In genomic region chr12:101026946-101027345, GRCm38 (mm10) we compare ENCODE assay signal across 7 mouse cellular contexts. TPM values are rescaled to one million over a fixed set of nuclear protein-coding genes. Genes with fewer than 3 reads are reported as not detected.
DNase-seq lines count a peak whose midpoint lies in the region; ATAC-seq and TF ChIP-seq lines count a peak whose summit lies in the region.

No protein-coding gene starts in this region.

- H3K27ac ChIP-seq in cortical plate, adult 2 months (ENCODE audit: insufficient read depth, low read length): no peak overlapping the region
- no peak overlapping the region for H3K27ac ChIP-seq in heart, embryonic 16.5 days (ENCODE audit: low read length)
- H3K27ac ChIP-seq in limb, embryonic 15.5 days: no peak overlapping the region

- no peak for TF ChIP-seq CTCF in cortical plate, adult 2 months (IDR thresholded peaks at IDR 0.05; ENCODE audit: extremely low read depth, insufficient read depth, low read length)

- ATAC-seq in heart, embryonic 16.5 days (replicated peaks; ENCODE audit: extremely low read depth, insufficient read depth, low FRiP score): no peak
- no peak for ATAC-seq in limb, embryonic 15.5 days (ENCODE audit: insufficient number of reproducible peaks, low FRiP score, low TSS enrichment, low read depth)

- no peaks in the 10 kb centered on the region for H3K9me3 ChIP-seq in heart, embryonic 16.5 days (replicated peaks; ENCODE audit: control insufficient read depth, low read length)
- no peaks in the 10 kb centered on the region for H3K9me3 ChIP-seq in limb, embryonic 15.5 days

- H3K4me1 ChIP-seq in cortical plate, adult 2 months (ENCODE audit: control insufficient read depth, insufficient read depth, low read length): no peaks in the 10 kb centered on the region; the same call in 1 of the 2 replicates
- H3K4me1 ChIP-seq in heart, embryonic 16.5 days (ENCODE audit: control insufficient read depth, insufficient read depth, low read length): peaks cover 6% of the 10 kb centered on the region; the same call in 1 of the 2 replicates
- H3K4me1 ChIP-seq in limb, embryonic 15.5 days: peaks cover 30% of the 10 kb centered on the region

- H3K4me2 ChIP-seq in heart, embryonic 16.5 days (ENCODE audit: low read depth, low read length): peak overlapping the region; percentile 99
- H3K4me2 ChIP-seq in limb, embryonic 15.5 days: peak overlapping the region; percentile 99

- H3K4me3 ChIP-seq in cortical plate, adult 2 months (ENCODE audit: insufficient read depth, low read length): peak overlapping the region; percentile 81
- H3K4me3 ChIP-seq in heart, embryonic 16.5 days (ENCODE audit: low read length): peak overlapping the region; percentile 84
- H3K4me3 ChIP-seq in limb, embryonic 15.5 days: peak overlapping the region; percentile 67; the same call in 1 of the 2 replicates

- no peak overlapping the region for H3K9ac ChIP-seq in heart, embryonic 16.5 days (ENCODE audit: low read length)
- H3K9ac ChIP-seq in limb, embryonic 15.5 days: no peak overlapping the region

- DNase-seq in left cerebral cortex, postnatal 14 days (ENCODE audit: low spot score in 2 of 2): peak; percentile 49 to 60
- no peak for DNase-seq in left cerebral cortex, adult 9 months (ENCODE audit: low spot score in 2 of 2)
- peak; percentile 54 for DNase-seq in right cerebral cortex, postnatal 25 days
- DNase-seq in natural killer cell, adult 2 months (ENCODE audit: low spot score in 2 of 2): no peak

- no peaks in the 10 kb centered on the region for H3K36me3 ChIP-seq in heart, embryonic 16.5 days (ENCODE audit: control insufficient read depth, insufficient read depth)
- H3K36me3 ChIP-seq in limb, embryonic 15.5 days: no peaks in the 10 kb centered on the region

- H3K27me3 ChIP-seq in heart, embryonic 16.5 days (ENCODE audit: control insufficient read depth, insufficient read depth, low read length): peaks cover 27% of the 10 kb centered on the region
- peaks cover 19% of the 10 kb centered on the region for H3K27me3 ChIP-seq in limb, embryonic 15.5 days

- intact Hi-C loops in left cerebral cortex, postnatal 14 days (cut with DNase I): no loop called here

- WGBS in heart, embryonic 16.5 days: 22% methylated on average over 14 of the region's 14 CpGs
- WGBS in limb, embryonic 15.5 days: 10% methylated on average over 14 of the region's 14 CpGs

- no peak for TF ChIP-seq POLR2A in cortical plate, adult 2 months (IDR thresholded peaks at IDR 0.05; ENCODE audit: extremely low read depth, insufficient read depth, low read length)

RNA-seq across cellular contexts. Expression of gene Ccdc88c, which starts 1.9 kb away (rescaled TPM):
- total RNA-seq in left cerebral cortex, postnatal 14 days (2021): 10 to 100 TPM; 21.6 to 22.4 TPM
- 19.1 and 20.9 TPM in 2 replicates for polyA plus RNA-seq in cortical plate, adult 2 months (2012; rRNA removed)
- 4.3 and 5.5 TPM in 2 replicates for polyA plus RNA-seq in heart, embryonic 16.5 days (2015; fragmentation: Nextera tagmentation; extraction: Ambion mirVana)
- polyA plus RNA-seq in limb, embryonic 15.5 days (2015; fragmentation: Nextera tagmentation; extraction: Ambion mirVana): 3.7 and 5.2 TPM in 2 replicates

RNA-seq across cellular contexts. Expression of gene Ppp4r3a, which starts 56.6 kb away (rescaled TPM):
- 10 to 100 TPM; 39.4 to 39.6 TPM for total RNA-seq in left cerebral cortex, postnatal 14 days (2021)
- 28.6 and 32.3 TPM in 2 replicates for polyA plus RNA-seq in cortical plate, adult 2 months (2012; rRNA removed)
- polyA plus RNA-seq in heart, embryonic 16.5 days (2015; fragmentation: Nextera tagmentation; extraction: Ambion mirVana): 25.3 and 25.8 TPM in 2 replicates
- 30.2 and 33.7 TPM in 2 replicates for polyA plus RNA-seq in limb, embryonic 15.5 days (2015; fragmentation: Nextera tagmentation; extraction: Ambion mirVana)

Comparison
In these comparisons a context has a peak if more than half of its experiments do, and no peak if none do; other contexts are left out.
1. DNase-seq: peak in left cerebral cortex, postnatal 14 days (2 of 2) and right cerebral cortex, postnatal 25 days (single experiment); none in left cerebral cortex, adult 9 months (0 of 2) and natural killer cell, adult 2 months (0 of 2).
2. Peak in every context shown above with its lines, with median percentiles within 50 percentile points of each other: H3K4me3 ChIP-seq.